Mouse (Mus musculus): ENCODE measurements at regions not wholly inside any gene's neighbourhood (a gene's known extent, or its start where the extent isn't known, plus 50 kb on each side); places are given as distances from the start of the nearest gene placed in this dataset.

DNA sequence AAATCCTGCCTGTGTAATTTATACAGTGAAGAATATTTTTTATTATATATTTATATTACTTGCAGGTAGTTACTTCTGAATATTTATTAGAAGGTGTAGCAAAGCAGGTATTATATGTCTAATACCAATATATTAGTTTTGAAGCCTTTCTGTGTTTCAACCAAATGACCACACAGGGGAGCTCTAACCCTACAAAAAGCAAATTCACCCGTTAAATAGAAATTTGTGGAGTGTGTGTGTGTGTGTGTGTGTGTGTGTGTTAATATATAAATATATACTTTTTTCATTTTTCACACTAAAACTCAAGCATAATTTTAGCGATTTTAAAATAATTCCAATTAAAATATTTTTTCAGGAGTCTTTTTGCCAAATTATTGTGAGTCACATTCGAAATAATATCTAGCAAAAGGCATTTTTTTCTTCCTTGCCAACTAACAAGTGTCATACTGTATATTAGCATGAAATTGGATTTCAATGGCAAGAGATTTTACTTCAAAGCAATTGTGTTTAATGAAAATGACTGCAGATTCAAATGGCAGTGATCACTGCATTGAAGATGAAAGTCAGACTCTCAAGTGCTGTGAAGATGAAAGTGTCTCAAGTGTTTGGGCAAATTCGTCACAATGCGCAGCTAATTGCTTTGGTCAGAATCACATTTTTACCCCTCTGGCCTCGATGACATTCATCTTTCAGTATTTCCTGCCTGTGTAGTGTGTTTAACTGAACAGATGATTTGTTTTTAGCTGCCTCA lies 914.4 kb downstream of the Slitrk6 start:
- TF ChIP-seq POLR2A (IDR thresholded peaks at IDR 0.05; ENCODE audit: insufficient read depth, low read length) (no peak), CTCF (IDR thresholded peaks at IDR 0.05; ENCODE audit: low read depth, low read length) (no peak)

Measured in ES-Bruce4 (cell line).